Mouse (Mus musculus): ENCODE data around the gene Rps18.

- TF ChIP-seq POLR2A (IDR thresholded peaks at IDR 0.05; ENCODE audit: low read depth, low read length) (no peak), CTCF (IDR thresholded peaks at IDR 0.05; ENCODE audit: borderline replicate concordance, insufficient read depth, low read length) (no peak)
Measured at GRCm38 (mm10) chr17:33908331-33909076, 47.3 kb downstream of the Rps18 start.

Data from embryonic fibroblast, embryonic 13.5 days (primary cell).